Mouse (Mus musculus) forelimb bud, embryonic 11.5 days (tissue): ENCODE data around the gene Gm20388.
A peak's percentile ranks its signal among the peaks of the same experiment; 100 is the strongest.

Source experiments
- DNase-seq: peaks from one replicate; pipeline ENCODE4 v3.0.0-alpha.2; 2012; ENCODE audit warnings: low read depth, low spot score

Gm20388 gene

DNA sequence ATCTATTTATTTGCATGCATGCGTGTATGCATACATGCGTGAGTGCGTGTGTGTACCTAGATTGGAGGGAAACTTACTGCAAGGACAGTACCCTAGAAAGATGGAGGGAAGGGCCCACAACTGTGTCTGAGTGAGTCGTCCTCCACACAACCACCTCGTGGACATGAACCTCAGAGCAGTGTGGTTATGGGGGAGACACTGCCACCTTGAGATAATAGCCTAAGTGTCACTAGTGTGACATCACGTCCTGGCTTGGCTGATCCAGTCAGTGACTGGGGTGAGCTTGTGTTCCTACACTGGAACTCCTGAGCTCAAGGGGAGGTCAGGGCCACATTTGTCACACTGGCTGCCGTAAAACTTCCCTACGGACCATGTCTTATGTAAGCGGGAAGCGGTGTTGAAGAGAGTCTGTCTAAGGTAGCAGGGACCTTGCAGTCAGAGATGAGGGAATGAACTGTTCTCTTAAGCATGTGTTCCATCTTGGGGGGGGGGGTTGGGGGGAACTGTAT lies 1305.9 kb downstream of the Gm20388 start:
- no peak for DNase-seq

GRCm38 (mm10) chr8:121218486-121218885 lies 1307.8 kb downstream of the Gm20388 start:
- no peak for DNase-seq

- DNase-seq, result peak; percentile 61
These were observed 1309.7 kb downstream of the Gm20388 start for GRCm38 (mm10) chr8:121220103-121220899.

DNA sequence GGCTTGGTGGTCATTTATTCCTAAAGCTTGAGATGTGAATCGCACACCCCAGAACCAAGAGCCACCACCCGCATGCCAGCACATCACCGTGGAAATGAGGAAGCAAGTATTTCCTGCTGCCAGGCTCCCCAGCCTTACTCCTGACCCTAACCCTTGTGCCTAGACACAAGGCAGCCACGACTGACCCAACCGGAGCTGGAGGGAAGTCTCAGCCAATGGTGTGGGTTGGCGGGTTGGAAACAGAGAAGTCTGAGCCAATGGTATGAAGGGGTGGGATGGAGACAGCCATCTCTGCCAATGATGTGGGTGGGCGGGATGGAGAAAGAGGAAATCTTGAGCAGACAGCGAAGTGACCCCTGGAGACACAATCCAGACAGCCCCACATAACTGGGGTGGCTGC lies 1314.1 kb downstream of the Gm20388 start:
- DNase-seq, result no peak

GRCm38 (mm10) chr8:121227756-121228155 lies 1317.1 kb downstream of the Gm20388 start:
- DNase-seq, result no peak

DNA sequence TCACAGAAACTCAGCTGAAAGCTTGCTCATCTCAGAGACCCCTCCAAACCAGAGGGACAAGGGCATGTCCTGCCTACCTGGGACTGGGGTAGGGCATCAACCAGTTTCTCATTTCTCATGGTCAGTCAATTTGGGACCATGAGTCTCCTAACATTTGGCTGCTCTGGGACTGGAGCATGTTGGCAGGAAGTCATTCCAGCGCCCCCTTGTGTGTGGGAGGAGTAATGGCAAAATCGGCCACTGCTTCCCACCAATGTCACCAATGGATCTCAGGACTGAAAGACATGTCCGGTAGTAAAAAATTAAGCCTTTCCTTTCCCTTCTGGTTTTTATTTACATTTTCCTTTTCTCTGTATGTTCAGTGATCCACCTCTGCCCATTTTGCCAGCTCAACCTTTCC lies 1318.3 kb downstream of the Gm20388 start:
- no peak for DNase-seq

- no peak for DNase-seq
These were observed 1318.9 kb downstream of the Gm20388 start for GRCm38 (mm10) chr8:121229550-121229949.

DNA sequence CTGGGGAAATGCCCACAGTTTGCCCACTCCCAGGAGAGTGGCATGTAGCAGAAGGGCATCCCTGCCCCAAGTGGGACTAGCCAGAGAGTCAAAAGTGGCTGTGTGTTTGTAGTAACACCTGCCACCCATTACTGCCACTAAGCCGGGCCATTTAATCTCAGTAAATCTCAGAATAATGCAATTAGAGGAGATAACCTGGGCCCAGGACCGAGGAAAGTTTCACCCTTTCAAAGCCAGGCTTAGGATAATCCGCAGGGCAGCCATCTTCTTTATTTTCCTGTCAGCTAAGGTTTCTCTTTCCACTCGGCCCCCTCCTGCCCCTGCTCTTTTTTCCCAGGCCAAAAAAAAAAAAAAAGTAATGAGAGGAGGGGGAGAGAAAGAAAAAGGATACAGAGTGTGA lies 1322.6 kb downstream of the Gm20388 start:
- no peak for DNase-seq

- peak; percentile 52 for DNase-seq
These were observed 1324.3 kb downstream of the Gm20388 start for GRCm38 (mm10) chr8:121234915-121235314.

DNA sequence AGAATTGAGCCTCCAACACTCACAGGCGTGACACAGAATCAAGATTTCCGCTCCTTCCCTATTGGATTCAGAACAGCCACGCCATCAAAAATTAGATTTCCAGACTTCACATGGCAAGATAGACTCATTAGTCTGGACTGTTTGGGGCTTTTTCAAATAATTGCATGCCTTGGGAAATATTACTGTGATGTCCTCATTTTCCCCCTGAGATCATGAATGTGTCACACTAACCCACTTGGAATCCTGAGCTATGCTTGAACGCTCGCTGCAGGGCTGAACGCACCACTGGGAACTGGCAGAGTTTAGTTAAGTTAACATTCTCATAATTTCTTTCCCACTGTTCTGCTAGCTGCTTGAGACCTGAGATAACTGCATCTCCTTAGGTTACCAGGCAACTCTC lies 1329.0 kb downstream of the Gm20388 start:
- DNase-seq, result no peak

- DNase-seq, result no peak
These were observed 1331.3 kb downstream of the Gm20388 start for GRCm38 (mm10) chr8:121241761-121242552.

GRCm38 (mm10) chr8:121242671-121243070 lies 1332.0 kb downstream of the Gm20388 start:
- DNase-seq, result no peak

DNA sequence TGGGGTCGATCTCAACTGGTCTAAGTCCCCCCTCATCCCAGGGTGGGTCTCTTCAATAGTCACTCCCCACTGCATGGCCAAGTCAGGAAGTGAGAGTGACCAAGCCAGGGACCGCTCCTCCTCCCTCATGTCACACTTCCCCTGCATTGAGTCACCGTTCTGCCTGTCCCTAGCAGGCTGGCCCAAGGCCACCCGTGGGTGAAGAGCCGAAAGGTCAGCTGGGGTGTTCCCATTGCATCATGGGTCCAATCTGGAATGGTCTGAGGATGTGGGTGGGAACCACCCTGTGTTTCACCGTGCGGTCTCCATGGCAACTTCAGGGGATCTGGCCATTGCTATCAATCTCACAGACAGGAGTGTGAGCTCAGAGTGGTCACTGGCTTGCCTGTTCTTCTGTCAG lies 1338.2 kb downstream of the Gm20388 start:
- DNase-seq, result no peak

GRCm38 (mm10) chr8:121249433-121249832 lies 1338.8 kb downstream of the Gm20388 start:
- DNase-seq, result no peak

- DNase-seq, result peak; percentile 50
These were observed 1340.4 kb downstream of the Gm20388 start for GRCm38 (mm10) chr8:121251089-121251488.

DNA sequence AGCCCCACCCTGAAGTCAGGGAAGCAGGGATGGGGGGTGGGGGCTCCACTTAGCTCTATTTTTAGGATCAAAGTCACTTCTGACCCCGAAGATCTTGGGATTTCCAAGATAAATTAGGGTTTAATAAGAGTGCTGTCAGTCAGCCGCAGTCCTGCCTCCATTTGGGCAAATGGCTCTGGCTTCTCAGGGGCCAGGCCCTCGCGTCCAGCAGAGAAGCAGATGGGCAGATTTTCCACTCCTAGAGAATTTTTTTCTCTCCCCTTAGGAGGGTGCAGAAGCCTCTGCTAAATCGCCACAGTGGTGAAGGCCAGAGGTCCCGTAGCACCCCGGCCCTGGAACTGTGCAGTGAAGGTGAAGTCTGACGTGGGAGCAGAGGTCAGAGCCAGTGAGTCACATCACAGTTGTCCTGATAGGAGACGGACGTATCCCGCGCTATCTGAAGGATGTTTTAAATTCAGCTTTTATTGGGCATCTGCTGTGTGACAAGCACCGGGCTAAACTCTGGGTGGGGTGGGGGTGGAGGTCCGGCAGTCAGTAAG lies 1345.2 kb downstream of the Gm20388 start:
- DNase-seq, result no peak

DNA sequence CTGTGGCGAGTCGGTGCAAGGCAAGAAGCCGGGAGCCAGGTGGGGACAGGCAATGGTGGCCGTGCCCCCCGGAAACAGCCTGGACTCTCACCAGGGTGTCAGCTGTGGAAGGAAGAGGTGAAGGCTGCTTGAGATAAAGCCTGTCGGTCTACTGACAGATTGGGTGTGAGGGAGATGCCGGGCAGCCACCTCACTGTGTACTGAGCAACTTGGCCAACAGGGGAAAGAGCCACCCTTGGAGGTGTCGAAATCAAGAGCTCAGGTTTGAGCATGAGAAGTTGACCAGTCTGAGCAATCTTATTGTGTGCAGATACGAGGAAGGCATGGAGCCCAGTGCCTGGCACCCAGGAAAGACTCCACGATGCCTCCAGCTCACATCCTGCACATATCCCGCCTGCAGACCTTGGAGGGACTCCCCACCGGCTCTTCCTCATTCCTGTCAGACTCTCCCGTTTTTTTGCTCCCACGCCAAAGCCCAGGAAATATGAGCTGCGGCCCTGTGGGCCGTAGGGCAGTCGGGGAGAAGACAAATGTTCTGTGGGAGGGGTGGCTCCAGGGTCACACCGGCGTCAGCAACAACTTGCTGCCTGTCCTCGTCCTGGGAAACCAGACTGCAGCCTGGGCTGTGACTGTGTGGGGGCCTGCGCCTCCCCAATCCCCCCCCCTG lies 1347.6 kb downstream of the Gm20388 start:
- peak; percentile 30 for DNase-seq

DNA sequence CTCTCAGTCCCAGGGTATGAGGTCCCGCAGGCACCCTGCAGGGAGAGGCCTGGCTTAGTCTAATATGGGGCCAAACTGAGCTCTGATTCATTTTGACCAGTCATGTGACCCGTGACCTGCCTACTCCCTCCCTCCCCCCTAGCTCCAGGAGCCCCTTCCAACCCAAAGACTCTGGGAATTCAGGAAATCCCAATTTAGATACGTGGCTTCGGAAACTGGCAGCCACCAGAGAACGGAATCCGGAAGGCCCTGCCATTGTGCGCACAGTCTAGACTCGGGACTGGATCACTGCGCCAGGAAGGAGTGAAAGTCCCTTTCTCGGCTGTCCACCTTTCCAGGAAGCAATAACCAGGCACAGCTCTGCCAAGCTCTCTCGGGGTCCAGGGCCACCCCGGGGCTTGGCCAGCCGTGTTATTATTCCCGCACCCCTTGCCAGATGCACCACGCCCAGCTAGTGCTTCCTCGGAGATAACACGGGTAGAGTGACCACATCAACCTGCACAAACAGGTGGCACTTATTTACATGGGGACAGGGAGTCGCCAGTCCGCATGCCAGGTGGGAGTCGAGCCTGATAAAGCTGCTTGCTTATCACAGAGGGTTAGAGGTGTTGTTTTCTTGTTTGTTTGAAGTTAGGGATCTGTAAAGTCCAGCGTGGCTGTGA lies 1352.2 kb downstream of the Gm20388 start:
- no peak for DNase-seq

DNA sequence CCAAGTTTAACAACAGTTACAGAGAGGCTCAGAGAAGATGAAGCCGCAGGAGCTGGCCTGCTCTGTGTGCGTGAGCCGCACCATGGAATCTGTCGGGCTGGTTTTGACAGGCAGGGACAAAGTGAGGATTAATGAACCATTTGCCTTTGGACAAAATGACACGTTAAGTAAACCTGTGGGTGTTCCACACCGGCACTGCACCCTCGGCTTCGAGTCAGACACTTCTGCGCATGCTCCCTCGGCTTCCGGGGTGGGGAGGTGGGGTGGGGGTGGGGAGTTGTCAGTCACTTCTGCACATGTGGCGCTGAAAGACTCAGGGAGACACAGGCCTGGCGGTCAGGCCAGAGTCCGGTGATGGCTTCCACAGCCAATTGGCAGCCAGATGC lies 1352.7 kb downstream of the Gm20388 start:
- DNase-seq, result no peak

DNA sequence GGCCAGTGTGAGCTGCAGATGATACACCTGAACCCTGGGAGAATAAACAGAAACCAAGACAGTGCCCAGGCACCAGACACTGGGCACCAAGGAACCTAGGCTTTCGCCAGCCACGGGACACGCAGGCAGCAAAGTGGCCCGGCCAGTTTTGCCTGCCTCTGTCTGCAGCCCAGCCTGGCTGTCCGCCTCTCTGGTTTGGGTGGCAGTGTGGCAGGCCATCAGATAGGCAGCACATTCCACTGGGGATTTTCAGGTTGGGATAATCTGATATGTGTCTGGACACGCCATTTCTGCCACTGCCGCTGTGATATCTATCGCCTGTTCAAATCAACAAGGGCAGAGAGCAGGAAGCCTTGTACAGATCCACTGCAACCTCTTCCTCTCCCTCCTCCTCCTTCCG lies 1353.6 kb downstream of the Gm20388 start:
- no peak for DNase-seq

GRCm38 (mm10) chr8:121271542-121271941 lies 1360.9 kb downstream of the Gm20388 start:
- no peak for DNase-seq
